Mouse (Mus musculus) lung, postnatal 0 days (tissue): ENCODE measurements at regions not wholly inside any gene's neighbourhood (a gene's known extent, or its start where the extent isn't known, plus 50 kb on each side); places are given as distances from the start of the nearest gene placed in this dataset.
"Not testable (repeated sequence)": the region's sequence is repeated elsewhere in the genome, so short reads cannot be mapped to it uniquely, and the experiment has no call there.

Source experiments
- ATAC-seq: fragments of 200-750 bp; cut with Nextera tagmentation; 2 replicates; pipeline ENCODE4 v1.8.0; 2017; ENCODE audit warnings: moderate library complexity
- DNase-seq: peaks from one replicate; pipeline ENCODE4 v3.0.0-alpha.2; 2016; ENCODE audit warnings: low spot score
- H3K27ac ChIP-seq: fragments of 300-500 bp; sonication (generic); 2 replicates; pipeline ENCODE4 v1.5.1; 2014; ENCODE audit warnings: antibody characterized with exemption, mild to moderate bottlenecking, low read length, mixed read lengths
- H3K27me3 ChIP-seq: fragments of 300-500 bp; sonication (generic); replicated peaks from 2 replicates; pipeline ENCODE4 v1.6.1; 2014; ENCODE audit warnings: low read length, mixed read lengths; ENCODE audit not compliant: insufficient read depth
- H3K36me3 ChIP-seq: fragments of 300-500 bp; sonication (generic); 2 replicates; pipeline ENCODE4 v1.6.1; 2014; ENCODE audit warnings: low read length, mixed read lengths; ENCODE audit not compliant: insufficient read depth
- H3K4me1 ChIP-seq: fragments of 300-500 bp; sonication (generic); 2 replicates; pipeline ENCODE4 v1.6.1; 2014; ENCODE audit warnings: antibody characterized with exemption, low read depth, low read length, mixed read lengths; ENCODE audit not compliant: insufficient read depth
- H3K4me2 ChIP-seq: fragments of 300-500 bp; sonication (generic); replicated peaks from 2 replicates; pipeline ENCODE4 v1.6.1; 2014; ENCODE audit warnings: low read depth, mild to moderate bottlenecking, low read length, moderate library complexity, mixed read lengths
- H3K4me3 ChIP-seq: fragments of 300-500 bp; sonication (generic); 2 replicates; pipeline ENCODE4 v1.5.1; 2014; ENCODE audit warnings: low read depth, low read length
- H3K9ac ChIP-seq: fragments of 300-500 bp; sonication (generic); replicated peaks from 2 replicates; pipeline ENCODE4 v1.6.1; 2014; ENCODE audit warnings: low read depth, mild to moderate bottlenecking
- H3K9me3 ChIP-seq: fragments of 300-500 bp; sonication (generic); 2 replicates; pipeline ENCODE4 v1.6.1; 2016; ENCODE audit warnings: low read length, mixed read lengths
- CTCF ChIP-seq: IDR thresholded peaks from 2 replicates; pipeline ENCODE4 v1.5.1; 2016; ENCODE audit warnings: antibody characterized with exemption, mild to moderate bottlenecking
- EP300 ChIP-seq: IDR thresholded peaks from 2 replicates; pipeline ENCODE4 v1.6.1; 2016; ENCODE audit warnings: antibody characterized with exemption, mild to moderate bottlenecking, control low read depth
- WGBS: fragments of 180-500 bp; shearing (Covaris S2); extraction: QIAGEN DNeasy Blood & Tissue Kit; methylation state at CpG from one replicate; pipeline ENCODE4 v1.1.7; 2014; 5-methylcytosine and 5-hydroxymethylcytosine counted together

DNA sequence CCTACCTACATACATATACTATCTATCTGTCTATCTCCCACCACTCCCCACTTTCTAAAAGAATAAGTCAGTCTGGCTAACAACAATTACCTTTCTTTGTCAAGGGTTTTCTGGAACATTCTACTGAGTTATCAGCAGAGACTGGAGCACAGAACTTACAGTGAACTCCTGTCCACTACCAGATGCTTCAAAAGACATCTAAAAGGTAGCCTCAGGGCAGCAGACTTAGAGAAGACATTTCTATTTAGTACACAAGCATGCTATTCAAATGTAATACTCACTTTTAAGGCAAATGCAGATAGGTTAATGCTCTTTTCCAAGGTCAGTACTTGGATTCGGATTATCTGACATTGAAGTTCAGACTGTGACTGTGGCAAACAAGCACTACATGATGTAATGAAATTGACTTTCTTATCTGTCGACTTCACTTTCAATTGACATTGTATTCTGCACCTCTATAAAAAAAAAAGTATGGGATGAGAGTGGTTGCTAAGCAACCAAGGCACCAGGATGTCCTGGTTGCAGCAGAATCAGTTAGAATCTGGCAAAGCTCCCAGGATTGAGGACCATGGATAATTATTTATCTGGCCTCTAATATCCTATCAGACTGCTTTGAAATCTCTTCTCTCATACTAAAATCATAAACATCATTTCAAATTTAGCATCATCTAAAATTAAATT is 90.9 kb upstream of the Gucy1a1 start:
- H3K4me1 ChIP-seq: no peaks in the 10 kb centered on the region
- no peaks in the 10 kb centered on the region for H3K36me3 ChIP-seq
- H3K9ac ChIP-seq: no peak overlapping the region
- no peak for DNase-seq
- no peak for ATAC-seq
- H3K27ac ChIP-seq: no peak overlapping the region
- H3K9me3 ChIP-seq: no peaks in the 10 kb centered on the region
- no peak overlapping the region for H3K4me3 ChIP-seq
- H3K4me2 ChIP-seq: no peak overlapping the region
- no peaks in the 10 kb centered on the region for H3K27me3 ChIP-seq
- 41% methylated on average over 2 of the region's 2 CpGs for WGBS
- TF ChIP-seq CTCF: no peak

DNA sequence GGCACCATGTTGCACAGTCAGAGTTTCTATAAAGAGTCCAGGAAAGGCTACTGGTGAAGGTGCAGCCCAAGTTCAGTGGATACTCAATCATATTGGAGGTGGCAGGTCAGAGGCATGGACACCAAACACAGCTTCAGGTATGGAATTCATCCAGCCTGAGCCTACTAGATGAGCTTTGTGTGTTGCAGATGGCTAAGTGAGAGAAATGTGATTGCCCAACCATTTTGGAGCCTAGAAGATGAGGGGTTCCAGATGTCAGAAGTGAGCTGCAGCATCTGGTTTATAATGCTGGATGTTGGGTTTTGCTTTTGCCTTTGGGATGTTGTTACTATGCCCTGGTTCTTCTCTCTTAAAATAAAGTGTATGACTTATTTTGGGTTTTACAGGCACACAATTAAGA is 88.7 kb upstream of the Gucy1a1 start:
- ATAC-seq (no peak; the same call in 1 of the 2 replicates), DNase-seq (peak; percentile 52)
- Histone ChIP-seq H3K4me3 (no peak overlapping the region), H3K36me3 (no peaks in the 10 kb centered on the region), H3K27ac (no peak overlapping the region), H3K9ac (no peak overlapping the region), H3K4me1 (no peaks in the 10 kb centered on the region), H3K27me3 (no peaks in the 10 kb centered on the region), H3K9me3 (no peaks in the 10 kb centered on the region), H3K4me2 (no peak overlapping the region)
- TF ChIP-seq EP300 (peak; percentile 13; the same call in 1 of the 2 replicates), CTCF (no peak)

DNA sequence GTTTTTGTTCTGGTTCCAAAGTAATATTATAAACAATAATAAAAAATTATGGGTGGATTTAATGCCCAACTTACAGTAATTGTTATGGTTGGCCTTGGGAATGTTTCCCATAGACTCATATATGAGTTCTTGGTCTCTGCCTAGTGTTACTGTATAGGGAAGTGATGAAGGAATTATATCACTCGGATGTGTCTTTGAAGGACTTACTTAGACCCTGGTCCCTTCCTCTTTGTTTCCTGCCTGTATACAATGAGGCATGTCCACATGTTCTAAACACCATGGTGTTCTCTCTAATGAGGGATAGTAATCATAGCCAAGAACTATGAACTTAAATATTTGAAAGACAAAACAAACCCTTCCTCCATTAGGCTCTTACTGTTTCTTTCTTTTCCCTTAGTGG is 77.8 kb upstream of the Gucy1a1 start:
- no peaks in the 10 kb centered on the region; the same call in 1 of the 2 replicates for H3K4me1 ChIP-seq
- 54% methylated on average over 1 of the region's 1 CpGs for WGBS

DNA sequence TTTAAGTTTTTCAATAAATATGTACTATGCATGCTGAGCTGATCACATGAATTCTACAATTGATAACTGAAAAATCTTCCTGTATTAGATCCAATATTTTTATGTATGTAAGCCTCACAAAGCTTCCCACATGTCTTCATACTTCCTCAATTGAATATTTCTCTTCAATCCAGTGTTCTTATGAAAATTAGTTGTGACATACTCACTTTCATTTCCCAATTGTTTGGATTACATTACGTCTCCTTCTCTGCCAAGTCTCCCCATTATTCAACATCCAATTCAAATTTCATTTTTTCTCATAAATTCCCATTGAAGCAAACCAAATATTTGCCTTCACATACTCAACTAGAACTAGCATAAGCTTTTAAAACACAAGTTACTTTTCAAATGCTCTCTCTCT is 76.3 kb upstream of the Gucy1a1 start:
- Histone ChIP-seq H3K9ac (no peak overlapping the region), H3K27ac (no peak overlapping the region), H3K27me3 (no peaks in the 10 kb centered on the region), H3K4me2 (no peak overlapping the region), H3K36me3 (no peaks in the 10 kb centered on the region), H3K4me1 (no peaks in the 10 kb centered on the region; the same call in 1 of the 2 replicates), H3K9me3 (no peaks in the 10 kb centered on the region), H3K4me3 (no peak overlapping the region)
- TF ChIP-seq CTCF (no peak), EP300 (peak; percentile 24; the same call in 1 of the 2 replicates)
- peak; percentile 23 for ATAC-seq
- 25% methylated on average over 1 of the region's 1 CpGs for WGBS
- peak; percentile 72 for DNase-seq

More for the DNA sequence above, 77.8 kb upstream of the Gucy1a1 start:
- Histone ChIP-seq H3K9me3 (no peaks in the 10 kb centered on the region), H3K4me3 (no peak overlapping the region), H3K27ac (no peak overlapping the region), H3K4me2 (no peak overlapping the region), H3K27me3 (no peaks in the 10 kb centered on the region), H3K36me3 (no peaks in the 10 kb centered on the region), H3K9ac (no peak overlapping the region)
- DNase-seq: no peak
- TF ChIP-seq EP300: no peak
- TF ChIP-seq CTCF: no peak
- ATAC-seq: no peak

DNA sequence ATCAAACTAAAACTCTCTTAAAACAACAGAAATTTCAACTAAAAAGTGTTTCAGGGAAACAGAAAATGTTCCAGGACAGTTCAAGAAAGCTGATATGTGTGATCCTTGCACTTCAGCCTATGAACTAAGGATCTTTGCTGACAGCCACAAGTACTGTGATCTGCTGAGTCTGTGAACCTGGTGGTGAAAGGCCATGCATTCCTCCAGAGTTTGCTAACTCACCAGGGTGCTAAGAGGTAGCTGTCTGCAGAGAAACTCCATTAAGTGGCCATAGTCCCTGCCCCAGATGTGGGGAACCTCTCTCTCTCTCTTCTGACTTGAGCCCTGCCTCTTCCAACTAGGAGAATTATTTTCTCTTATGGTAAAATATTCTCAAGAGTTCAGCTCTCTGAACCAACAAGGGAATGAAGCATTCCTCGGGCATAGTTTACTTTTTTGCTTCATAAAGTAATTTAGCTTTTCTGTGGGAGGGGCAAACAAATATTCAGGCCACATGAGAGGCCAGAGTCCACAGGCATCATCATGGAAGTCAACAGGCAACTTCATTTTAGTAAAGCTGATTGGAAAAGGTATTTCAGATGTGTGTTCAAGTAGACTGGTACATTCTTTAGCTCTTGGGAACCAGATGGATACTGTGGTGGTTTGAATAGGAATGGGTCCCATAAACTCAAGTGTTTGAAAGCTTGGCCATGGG is 73.8 kb upstream of the Gucy1a1 start:
- not testable (repeated sequence) for DNase-seq, H3K4me1 ChIP-seq, ATAC-seq, H3K36me3 ChIP-seq, H3K4me2 ChIP-seq, H3K27me3 ChIP-seq, H3K9me3 ChIP-seq, H3K9ac ChIP-seq, H3K27ac ChIP-seq, H3K4me3 ChIP-seq
- 33% methylated on average over 1 of the region's 1 CpGs for WGBS

DNA sequence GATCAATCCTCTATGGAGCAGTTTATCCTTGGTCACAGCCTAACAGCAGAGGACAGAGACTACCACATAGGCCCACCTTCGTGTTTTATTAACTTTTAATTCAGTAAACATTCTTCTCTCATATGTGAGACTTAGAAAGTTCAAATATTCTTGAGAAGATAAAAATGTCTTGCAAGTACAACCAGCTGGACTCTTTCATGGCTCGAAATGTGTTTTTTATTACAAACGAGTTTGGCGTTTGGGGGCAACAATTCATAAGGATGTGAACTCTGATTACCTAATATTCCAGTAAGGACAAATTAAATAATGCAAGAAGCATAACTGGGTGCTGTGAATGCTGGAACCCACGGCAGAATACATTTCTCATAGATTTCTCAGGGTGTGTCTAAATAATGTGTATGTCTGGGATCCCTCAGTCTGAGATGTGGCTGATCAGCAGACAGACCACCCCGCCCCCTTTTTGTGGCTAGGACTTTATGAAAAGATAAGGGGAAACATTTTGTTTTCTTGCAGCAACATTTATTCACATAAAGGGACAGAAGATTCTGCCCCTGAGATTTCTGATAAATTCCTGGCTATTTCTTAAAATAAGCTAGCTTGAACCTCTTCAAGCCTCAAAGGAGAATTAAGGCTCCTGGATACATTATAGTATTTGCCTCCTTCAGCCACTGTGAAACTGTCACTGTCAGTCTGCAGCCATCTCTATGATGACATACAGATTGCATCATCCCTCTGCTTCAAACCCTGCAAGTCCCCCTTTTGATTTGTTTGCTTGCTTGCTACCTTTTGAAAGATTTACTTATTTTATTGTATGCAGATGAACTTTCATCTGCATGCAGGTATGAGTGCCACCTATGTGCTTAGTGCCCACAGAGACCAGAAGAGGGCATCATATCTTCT is 69.2 kb upstream of the Gucy1a1 start:
- peak; percentile 13; the same call in 1 of the 2 replicates for TF ChIP-seq EP300
- peak; percentile 13; the same call in 1 of the 2 replicates for TF ChIP-seq CTCF
- DNase-seq: peak; percentile 59
- no peak overlapping the region for H3K9ac ChIP-seq
- no peak overlapping the region for H3K4me3 ChIP-seq
- no peaks in the 10 kb centered on the region for H3K4me1 ChIP-seq
- WGBS: 58% methylated on average over 6 of the region's 6 CpGs
- ATAC-seq: 0 out of 2 replicates have a peak, but pooled peaks have one; percentile 21
- no peaks in the 10 kb centered on the region for H3K27me3 ChIP-seq
- H3K4me2 ChIP-seq: no peak overlapping the region
- no peak overlapping the region for H3K27ac ChIP-seq
- H3K9me3 ChIP-seq: no peaks in the 10 kb centered on the region
- no peaks in the 10 kb centered on the region for H3K36me3 ChIP-seq
